Mouse (Mus musculus): ENCODE data around the gene Kmt2c.
"Not testable (repeated sequence)": the region's sequence is repeated elsewhere in the genome, so short reads cannot be mapped to it uniquely, and the experiment has no call there.

DNA sequence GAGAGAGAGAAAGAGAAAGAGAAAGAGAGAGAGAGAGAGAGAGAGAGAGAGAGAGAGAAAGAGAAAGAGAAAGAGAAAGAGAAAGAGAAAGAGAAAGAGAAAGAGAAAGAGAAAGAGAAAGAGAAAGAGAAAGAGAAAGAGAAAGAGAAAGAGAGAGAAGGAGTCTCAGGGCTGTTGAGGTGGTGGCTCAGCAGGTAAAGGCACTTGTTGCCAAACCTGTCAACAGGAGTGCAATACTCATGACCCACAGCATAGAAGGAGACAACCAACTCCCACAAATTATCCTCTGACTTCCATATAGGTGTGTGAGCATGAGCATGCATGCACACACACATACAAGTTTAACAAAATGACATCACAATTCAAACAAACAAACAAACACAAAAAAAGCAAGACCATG is 43.2 kb downstream of the Kmt2c start:
- not testable (repeated sequence) for TF ChIP-seq CTCF (IDR thresholded peaks at IDR 0.05; ENCODE audit: extremely low read depth, insufficient read depth, insufficient read length, insufficient replicate concordance); POLR2A (IDR thresholded peaks at IDR 0.05; ENCODE audit: low read depth, low read length)
